Mouse (Mus musculus) myocyte (in vitro differentiated cells): Measurements from ENCODE around the gene Coro2a.

Source experiments
- CEBPB ChIP-seq: IDR thresholded peaks from 2 replicates; pipeline ENCODE4 v1.6.1; 2011; ENCODE audit warnings: mild to moderate bottlenecking, moderate library complexity; ENCODE audit not compliant: poor library complexity, insufficient read depth, severe bottlenecking
- E2F4 ChIP-seq: IDR thresholded peaks from one replicate; pipeline ENCODE4 v1.6.1; 2011; ENCODE audit warnings: mild to moderate bottlenecking, control low read depth, moderate library complexity; ENCODE audit not compliant: insufficient read depth
- POLR2A ChIP-seq: IDR thresholded peaks from one replicate; pipeline ENCODE4 v1.6.1; 2011; ENCODE audit warnings: low read depth, mild to moderate bottlenecking, control low read depth, moderate library complexity; ENCODE audit not compliant: insufficient read length
- POLR2AphosphoS2 ChIP-seq: IDR thresholded peaks from one replicate; pipeline ENCODE4 v1.6.1; 2011; ENCODE audit warnings: low read depth, control low read depth; ENCODE audit not compliant: insufficient read length
- REST ChIP-seq: IDR thresholded peaks from one replicate; pipeline ENCODE4 v1.6.1; 2011; ENCODE audit warnings: mild to moderate bottlenecking, control low read depth, moderate library complexity; ENCODE audit not compliant: insufficient read depth, insufficient read length

DNA sequence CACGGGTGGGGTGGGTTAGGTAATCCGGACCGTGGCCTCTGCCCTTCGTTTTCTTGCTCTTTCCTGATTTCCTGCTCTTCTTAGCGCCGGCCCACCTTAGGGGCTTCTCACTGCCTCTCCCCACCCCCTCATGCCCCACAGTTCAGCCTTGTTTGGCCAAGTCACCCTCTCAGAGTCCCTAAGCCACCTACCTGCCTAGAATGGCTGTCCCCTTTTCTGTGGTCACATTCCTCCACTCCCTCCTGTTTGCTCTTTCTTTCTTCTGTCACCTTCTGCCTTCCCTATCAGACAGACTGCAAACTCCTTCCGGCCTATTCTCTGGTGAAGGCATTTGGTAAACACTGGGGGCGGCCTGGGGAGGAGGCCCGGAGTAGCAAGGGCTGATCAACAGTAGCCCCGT, 3.9 kb downstream of the Coro2a start:
- TF ChIP-seq POLR2A (no peak), REST (no peak), CEBPB (no peak), E2F4 (no peak), POLR2AphosphoS2 (no peak)
